Mouse (Mus musculus) lung, postnatal 0 days (tissue): Measurements from ENCODE around the gene Sema6d.

Experiments used
- CTCF ChIP-seq: IDR thresholded peaks from 2 replicates; pipeline ENCODE4 v1.5.1; 2016; ENCODE audit warnings: antibody characterized with exemption, mild to moderate bottlenecking
- EP300 ChIP-seq: IDR thresholded peaks from 2 replicates; pipeline ENCODE4 v1.6.1; 2016; ENCODE audit warnings: antibody characterized with exemption, mild to moderate bottlenecking, control low read depth

- no peak for TF ChIP-seq CTCF
- TF ChIP-seq EP300 = 0 out of 2 replicates have a peak, but pooled peaks have one; percentile 15
Observed at GRCm38 (mm10) chr2:124444199-124444598, 354.4 kb downstream of the Sema6d start.
